Mouse (Mus musculus) gastrocnemius, postnatal 14 days (tissue): ENCODE measurements around the gene Sys1. TPM values are rescaled to one million over a fixed set of nuclear protein-coding genes. Genes with fewer than 3 reads are reported as not detected.

Experiments
- DNase-seq: peaks from one replicate; pipeline ENCODE4 v3.0.0; 2021; ENCODE audit warnings: mixed read lengths
- intact Hi-C: fragments of 180-260 bp; cut with DNase I; formaldehyde crosslinking; loops from one replicate; pipeline ENCODE4 v1.15.1; 2025; ENCODE audit warnings: low total_unique reads
- total RNA-seq, 2 experiments: library from RNA; stranded (reverse); gene quantifications; 2 replicates each; pipeline ENCODE4 v1.2.3; 2021

The Sys1 gene
- total RNA-seq, 2 experiments from 2014 or later, result 15.0 to 15.6 TPM

DNA sequence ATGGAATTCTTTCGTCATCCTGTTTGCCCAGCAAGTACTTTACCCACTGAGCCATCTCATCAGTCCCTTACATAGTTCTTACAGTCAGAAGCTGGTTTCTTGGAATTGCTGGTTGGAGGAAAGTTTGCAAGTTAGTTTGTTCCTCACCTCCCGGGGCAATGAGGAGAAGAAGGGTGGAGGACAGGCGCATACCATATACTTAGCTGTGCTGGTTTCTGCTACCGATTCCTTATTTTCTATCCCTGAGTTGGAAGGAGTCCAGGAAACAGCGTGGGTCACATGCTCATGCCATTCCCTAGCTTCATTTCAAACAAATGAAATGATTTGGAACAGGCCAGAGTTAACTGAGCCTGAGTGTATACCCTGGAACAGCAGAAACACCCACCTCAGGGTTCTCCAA, 7.8 kb upstream of the Sys1 start:
- DNase-seq, result no peak
- intact Hi-C loops, result no loop called here

GRCm38 (mm10) chr2:164449341-164450042, 7.3 kb upstream of the Sys1 start:
- no peak for DNase-seq
- intact Hi-C loops, result no loop called here

GRCm38 (mm10) chr2:164452000-164452676, 4.6 kb upstream of the Sys1 start:
- intact Hi-C loops, result no loop called here

GRCm38 (mm10) chr2:164453047-164453757, 3.6 kb upstream of the Sys1 start:
- intact Hi-C loops, result no loop called here
- no peak for DNase-seq

More at GRCm38 (mm10) chr2:164452000-164452676, 4.6 kb upstream of the Sys1 start:
- DNase-seq, result no peak

- intact Hi-C loops, result no loop called here
- DNase-seq, result no peak
Measured at GRCm38 (mm10) chr2:164453887-164454500, 2.8 kb upstream of the Sys1 start.

DNA sequence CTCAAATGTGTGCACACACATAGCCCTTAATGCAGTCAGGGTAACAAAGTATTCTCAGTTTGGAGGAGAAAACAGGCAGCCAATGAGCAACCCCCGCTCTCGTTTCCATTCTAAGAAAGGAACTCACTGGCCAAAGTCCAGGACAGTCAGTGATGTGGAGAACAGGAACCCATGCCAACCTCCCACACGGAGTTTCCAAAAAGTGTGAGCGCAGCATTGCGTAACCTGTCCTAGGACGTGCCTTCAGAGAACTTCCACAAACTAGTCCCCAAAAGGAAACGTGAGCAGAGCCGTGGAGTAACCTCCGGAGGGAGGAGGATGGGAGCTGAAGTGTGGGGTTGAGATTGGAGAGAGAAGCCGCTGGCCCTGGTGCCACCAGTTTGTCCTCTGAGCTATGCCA, 1.9 kb upstream of the Sys1 start:
- intact Hi-C loops, result no loop called here
- peak; percentile 66 for DNase-seq

GRCm38 (mm10) chr2:164455421-164456190, 1.2 kb upstream of the Sys1 start:
- peak; percentile 60 for DNase-seq
- intact Hi-C loops, result no loop called here

GRCm38 (mm10) chr2:164456413-164456812, 351 bp upstream of the Sys1 start:
- intact Hi-C loops, result no loop called here
- no peak for DNase-seq

GRCm38 (mm10) chr2:164457942-164458341, 1.2 kb downstream of the Sys1 start:
- no peak for DNase-seq
- intact Hi-C loops, result no loop called here

DNA sequence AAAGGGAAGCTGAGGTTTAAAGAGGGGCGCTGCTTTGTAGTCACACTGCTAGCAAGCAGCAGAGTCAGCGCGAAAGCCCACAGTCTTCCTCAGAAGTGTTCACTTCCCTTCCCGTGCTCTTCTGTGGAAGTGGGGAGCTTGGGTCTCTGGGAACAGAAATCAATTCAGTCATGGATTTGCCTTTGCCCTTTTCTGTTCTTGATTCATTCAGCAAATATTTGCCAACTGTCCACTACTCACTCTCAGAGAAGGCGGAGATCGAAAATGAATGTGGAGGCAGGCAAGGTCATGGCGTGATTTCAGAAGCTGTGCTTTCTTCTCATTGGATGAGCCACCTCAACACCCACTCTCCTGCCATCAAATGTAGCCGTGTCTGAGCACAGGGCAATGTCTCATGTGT, 1.8 kb downstream of the Sys1 start:
- intact Hi-C loops, result no loop called here
- no peak for DNase-seq

GRCm38 (mm10) chr2:164460745-164461551, 4.2 kb downstream of the Sys1 start, which contains the start of gene Gm20458:
Gm20458 (plus strand) TSS chr2:164460967.
- intact Hi-C loops, result loop anchor here (5.0 kb wide), 1 partner anchor 44 kb away; no protein-coding TSS in a partner anchor
- DNase-seq, result peak; percentile 97

- DNase-seq, result no peak
- intact Hi-C loops, result no loop called here
Measured at GRCm38 (mm10) chr2:164465161-164465560, 8.4 kb downstream of the Sys1 start.

DNA sequence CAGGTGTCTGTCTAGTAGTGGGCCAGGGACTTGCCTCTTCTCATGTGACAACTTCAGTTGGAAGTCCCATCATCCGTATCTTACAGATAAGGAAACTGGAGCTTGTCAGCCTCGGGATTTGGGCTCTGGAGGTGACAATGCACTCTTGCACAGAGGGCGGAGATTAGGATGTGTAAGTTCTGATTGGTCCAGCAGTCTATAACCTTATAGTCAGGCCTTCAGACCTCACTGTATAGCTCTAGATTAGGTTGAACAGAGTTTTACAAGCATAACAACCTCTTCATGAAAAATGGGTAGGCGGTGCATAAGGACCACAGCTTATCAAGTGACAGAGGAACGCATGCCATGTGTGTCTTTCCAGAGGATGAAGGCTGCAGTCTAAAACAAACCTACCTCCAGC, 10.0 kb downstream of the Sys1 start:
- no peak for DNase-seq
- intact Hi-C loops, result no loop called here

GRCm38 (mm10) chr2:164470254-164470653, 13.5 kb downstream of the Sys1 start:
- intact Hi-C loops, result loop anchor here (5.0 kb wide), 1 partner anchor 42 kb away; no protein-coding TSS in a partner anchor
- DNase-seq, result peak; percentile 42

DNA sequence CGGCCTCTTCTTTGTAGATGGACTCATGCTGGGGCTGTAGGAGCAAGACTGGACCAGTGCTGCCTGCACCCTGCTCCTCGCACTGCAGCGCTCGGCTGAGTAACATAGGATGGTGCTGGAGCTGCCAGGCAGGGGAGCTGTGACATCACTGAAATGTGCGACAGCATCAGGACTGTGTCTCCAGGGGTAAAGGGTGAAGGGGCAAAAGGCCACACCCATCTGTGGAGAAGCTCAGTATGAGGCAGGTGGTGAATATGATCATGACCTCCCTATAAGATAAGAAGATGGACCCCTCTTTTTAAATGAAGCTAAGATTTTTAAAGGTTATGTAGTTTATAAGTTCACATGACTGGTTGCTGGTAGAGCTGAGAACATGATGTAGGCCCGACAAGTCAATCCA, 16.9 kb downstream of the Sys1 start, which contains the start of gene Trp53tg5:
TSS of gene Trp53tg5 (minus strand) at position 101 of the 400 bp plus-strand sequence.
- intact Hi-C loops, result loop anchor here (5.0 kb wide), 1 partner anchor 39 kb away; no protein-coding TSS in a partner anchor
- no peak for DNase-seq

DNA sequence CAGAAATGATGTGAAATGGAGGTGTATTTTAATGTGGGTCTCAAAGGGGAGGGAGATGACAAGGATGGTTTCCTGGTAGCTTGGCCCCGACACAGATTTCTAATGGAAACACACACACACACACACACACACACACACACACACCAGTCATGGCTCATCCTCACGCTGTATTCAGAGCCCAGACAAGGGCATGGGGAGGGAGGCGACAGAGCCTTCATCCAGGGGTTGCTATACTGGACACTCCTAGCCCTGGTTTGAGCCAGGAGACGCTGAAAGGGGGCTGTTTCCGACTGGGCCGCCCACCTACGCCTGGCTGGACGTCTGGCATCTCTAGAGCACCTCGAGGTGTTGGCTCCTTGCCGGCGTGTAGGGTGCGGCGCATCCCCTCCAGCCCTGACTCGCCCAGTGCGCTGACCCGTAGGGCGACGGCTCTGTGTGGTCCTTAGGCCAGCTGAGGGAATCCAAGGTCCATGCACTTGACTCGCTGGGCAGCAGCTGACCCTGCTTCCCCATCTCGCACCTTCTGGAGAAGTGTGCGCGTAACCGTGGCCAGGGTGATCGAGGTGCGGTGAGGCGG, 29.0 kb downstream of the Sys1 start, which contains the start of gene Dbndd2:
TSS of gene Dbndd2 (plus strand) at position 426 of the 577 bp plus-strand sequence.
- peak; percentile 45 for DNase-seq
- intact Hi-C loops, result no loop called here

DNA sequence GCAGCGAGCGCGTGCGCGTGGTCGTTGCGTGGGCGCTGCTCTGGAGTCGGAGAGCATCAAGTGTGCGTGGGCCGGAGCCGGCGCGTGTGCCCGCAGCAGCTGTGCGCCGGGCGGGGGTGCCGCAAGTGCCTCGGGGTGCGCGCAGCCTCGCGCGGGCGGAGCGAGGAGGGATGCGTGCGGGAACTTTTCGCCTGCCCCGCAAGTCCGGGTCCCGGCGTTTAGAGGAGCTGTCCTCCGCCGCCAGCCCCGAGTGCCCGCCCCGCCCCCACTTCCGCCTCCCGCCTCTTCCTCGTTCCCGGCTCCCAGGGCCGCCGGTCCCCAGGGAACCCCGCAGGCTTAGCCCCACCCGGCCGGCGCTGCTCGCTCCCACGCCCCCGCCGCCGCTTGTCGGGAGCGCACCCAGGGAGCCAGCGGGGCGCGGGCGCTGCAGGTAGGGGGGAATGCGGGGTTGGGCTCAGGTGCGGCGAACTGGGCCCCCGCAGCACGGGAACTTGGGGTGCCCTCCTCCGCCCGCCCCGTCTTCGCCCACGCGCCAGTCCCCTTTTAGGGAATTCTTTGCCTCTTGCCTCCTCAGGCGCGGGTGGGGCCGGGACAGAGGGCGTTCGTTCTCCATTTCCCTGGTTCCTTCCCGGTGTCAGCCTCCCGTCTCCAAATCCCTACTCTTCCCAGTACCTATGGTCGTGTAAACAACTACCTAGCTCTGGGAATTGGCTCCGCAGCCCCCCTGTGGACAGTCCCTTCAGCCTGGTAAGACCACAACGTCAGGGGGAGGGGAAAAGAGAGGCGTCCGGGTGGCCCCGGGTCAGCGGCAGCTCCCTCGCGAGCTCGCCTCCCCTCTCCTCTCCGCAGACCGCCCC, 29.7 kb downstream of the Sys1 start:
- intact Hi-C loops, result no loop called here
- peak; percentile 68 for DNase-seq
